Mouse (Mus musculus) thymus, adult 2 months (tissue): ENCODE results near the gene Mindy4.

Source experiments
- CTCF ChIP-seq: fragments of 200-500 bp; IDR thresholded peaks from 2 replicates; pipeline ENCODE4 v1.5.1; 2012; ENCODE audit warnings: mild to moderate bottlenecking, control low read depth, low read length, moderate library complexity, borderline replicate concordance; ENCODE audit not compliant: control insufficient read depth, poor library complexity, insufficient read depth; ENCODE audit errors: extremely low read depth
- POLR2A ChIP-seq: fragments of 200-500 bp; IDR thresholded peaks from 2 replicates; pipeline ENCODE4 v1.6.1; 2012; ENCODE audit warnings: mild to moderate bottlenecking, low read length, control low read depth, moderate library complexity; ENCODE audit not compliant: control insufficient read depth, poor library complexity, insufficient read depth; ENCODE audit errors: extremely low read depth

DNA sequence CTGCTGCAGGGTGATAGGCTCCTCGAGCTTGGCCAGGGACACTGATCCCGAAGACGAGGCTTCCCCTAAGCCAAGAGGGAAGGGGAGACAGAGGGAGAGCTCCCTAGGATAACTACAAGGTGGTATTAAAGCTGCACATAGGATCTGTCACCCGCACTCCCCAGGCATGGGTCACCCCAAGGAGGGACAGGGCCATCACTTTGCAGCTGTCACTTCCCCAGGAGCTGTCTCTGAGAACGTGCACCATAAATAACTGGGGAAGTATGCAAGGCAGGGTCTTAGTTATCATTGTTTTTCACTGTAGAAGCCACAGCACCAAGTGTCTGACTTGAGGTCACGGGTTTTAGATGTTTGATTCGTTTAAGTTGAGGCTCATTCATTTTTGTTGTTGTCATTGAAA lies 78.5 kb downstream of the Mindy4 start:
- TF ChIP-seq CTCF (no peak), POLR2A (no peak)
